Mouse (Mus musculus): ENCODE data around the gene Clta. TPM values are rescaled to one million over a fixed set of nuclear protein-coding genes. Genes with fewer than 3 reads are reported as not detected.

Clta gene
- total and polyA plus RNA-seq, 3 experiments, result 108 to 483 (median 437) TPM

DNA sequence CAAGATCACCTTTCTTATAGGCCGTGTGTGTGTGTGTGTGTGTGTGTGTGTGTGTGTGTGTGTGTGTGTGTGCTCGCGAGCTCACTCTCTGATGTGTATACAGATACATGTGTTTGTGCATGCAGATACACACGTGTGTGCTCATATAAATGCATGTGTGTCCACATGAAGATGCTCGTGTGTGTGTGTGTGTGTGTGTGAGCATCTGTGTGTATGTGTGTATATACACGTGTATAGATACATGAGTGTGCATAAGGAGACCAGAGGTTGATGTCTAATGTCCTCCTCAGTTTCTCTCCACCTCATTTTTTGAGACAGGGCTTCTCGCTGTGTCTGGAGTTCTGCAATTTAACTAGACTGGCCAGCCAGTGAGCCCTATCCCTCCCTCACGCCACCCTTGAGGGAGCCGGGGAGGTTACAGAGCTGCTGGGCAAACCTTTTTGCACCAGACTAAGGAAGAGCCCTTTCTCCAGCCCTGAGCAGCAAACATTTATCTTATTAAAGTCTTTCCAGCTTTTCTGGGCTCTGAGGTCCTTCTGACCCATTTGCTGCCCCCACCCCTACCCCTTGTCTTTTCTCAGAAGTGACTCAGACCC is 32.6 kb upstream of the Clta start:
- ATAC-seq (ENCODE audit: extremely low read depth, insufficient number of reproducible peaks, low FRiP score, poor library complexity, severe bottlenecking) (no peak), DNase-seq (ENCODE audit: low spot score) (no peak)
- Histone ChIP-seq H3K27me3 (ENCODE audit: insufficient read depth, low read length) (no peaks in the 10 kb centered on the region), H3K4me3 (ENCODE audit: low read depth, low read length) (no peak overlapping the region; the same call in 1 of the 2 replicates), H3K36me3 (replicated peaks) (peaks cover 74% of the 10 kb centered on the region), H3K4me1 (ENCODE audit: insufficient read depth, low read depth, low read length) (peaks cover 84% of the 10 kb centered on the region), H3K9me3 (replicated peaks) (no peaks in the 10 kb centered on the region)
- TF ChIP-seq CTCF (IDR thresholded peaks at IDR 0.05; ENCODE audit: low read depth, low read length) (no peak), GATA2 (IDR thresholded peaks at IDR 0.05; ENCODE audit: borderline replicate concordance, low read depth, low read length) (no peak), POLR2AphosphoS5 (IDR thresholded peaks at IDR 0.05; ENCODE audit: insufficient replicate concordance, low read depth, low read length) (no peak), GATA1 (IDR thresholded peaks at IDR 0.05; ENCODE audit: borderline replicate concordance, low read length) (no peak), TAL1 (conservative IDR thresholded peaks at IDR 0.05; ENCODE audit: low read depth, low read length) (no peak)

- Histone ChIP-seq H3K4me3 (ENCODE audit: low read depth, low read length) (no peak overlapping the region; the same call in 1 of the 2 replicates), H3K27me3 (ENCODE audit: insufficient read depth, low read length) (no peaks in the 10 kb centered on the region), H3K4me1 (ENCODE audit: insufficient read depth, low read depth, low read length) (peaks cover 79% of the 10 kb centered on the region), H3K9me3 (replicated peaks) (no peaks in the 10 kb centered on the region), H3K36me3 (replicated peaks) (peaks cover 73% of the 10 kb centered on the region)
- peak; percentile 79 for ATAC-seq (ENCODE audit: extremely low read depth, insufficient number of reproducible peaks, low FRiP score, poor library complexity, severe bottlenecking)
- peak; percentile 74 for DNase-seq (ENCODE audit: low spot score)
- TF ChIP-seq CTCF (IDR thresholded peaks at IDR 0.05; ENCODE audit: low read depth, low read length) (no peak), POLR2AphosphoS5 (IDR thresholded peaks at IDR 0.05; ENCODE audit: insufficient replicate concordance, low read depth, low read length) (no peak)
These were observed 32.1 kb upstream of the Clta start for GRCm38 (mm10) chr4:43972137-43972591.

GRCm38 (mm10) chr4:43973526-43973981 is 30.7 kb upstream of the Clta start:
- Histone ChIP-seq H3K27me3 (ENCODE audit: insufficient read depth, low read length) (no peaks in the 10 kb centered on the region), H3K9me3 (replicated peaks) (no peaks in the 10 kb centered on the region), H3K36me3 (replicated peaks) (peaks cover 76% of the 10 kb centered on the region), H3K4me1 (ENCODE audit: insufficient read depth, low read depth, low read length) (peaks cover 66% of the 10 kb centered on the region), H3K4me3 (ENCODE audit: low read depth, low read length) (peak overlapping the region; percentile 42; the same call in 1 of the 2 replicates)
- peak; percentile 32; the same call in 1 of the 2 replicates for ATAC-seq (ENCODE audit: extremely low read depth, insufficient number of reproducible peaks, low FRiP score, poor library complexity, severe bottlenecking)
- TF ChIP-seq GATA1 (IDR thresholded peaks at IDR 0.05; ENCODE audit: borderline replicate concordance, low read length) (no peak), GATA2 (IDR thresholded peaks at IDR 0.05; ENCODE audit: borderline replicate concordance, low read depth, low read length) (no peak), CTCF (IDR thresholded peaks at IDR 0.05; ENCODE audit: low read depth, low read length) (no peak), POLR2AphosphoS5 (IDR thresholded peaks at IDR 0.05; ENCODE audit: insufficient replicate concordance, low read depth, low read length) (no peak), TAL1 (conservative IDR thresholded peaks at IDR 0.05; ENCODE audit: low read depth, low read length) (no peak)
- DNase-seq (ENCODE audit: low spot score), result no peak

DNA sequence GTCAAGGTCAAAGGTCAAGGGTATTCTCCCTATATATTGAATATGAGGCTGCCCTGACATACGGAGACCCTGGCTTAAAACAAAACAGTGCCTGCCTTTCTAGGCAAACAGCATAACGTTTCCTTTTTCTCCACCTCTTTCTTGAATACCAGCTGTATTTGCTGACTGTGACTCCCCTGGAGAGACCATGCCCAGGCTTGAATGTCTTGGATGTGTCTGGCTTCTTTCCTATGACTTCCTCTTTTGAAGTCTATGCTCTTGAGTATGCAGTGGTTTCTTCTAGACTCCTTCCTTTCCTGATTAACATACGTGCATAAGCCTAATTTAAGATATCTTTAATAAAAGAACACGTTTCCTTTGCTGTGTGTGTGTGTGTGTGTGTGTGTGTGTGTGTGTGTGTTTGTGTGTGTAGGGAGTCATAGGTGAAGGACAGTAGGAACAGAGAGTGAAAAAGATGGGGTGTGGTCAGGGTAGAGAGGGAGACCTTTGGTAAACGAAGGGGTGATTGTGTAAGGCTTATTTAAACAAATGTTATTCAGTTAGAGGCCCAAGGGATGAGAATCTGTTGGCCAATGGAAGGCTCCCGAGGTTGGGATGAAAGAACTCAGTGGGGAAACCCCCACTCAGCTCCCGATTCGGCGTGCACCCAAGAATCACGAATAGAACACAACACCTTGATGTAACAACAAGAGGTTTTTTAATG is 29.2 kb upstream of the Clta start:
- 0 out of 2 replicates have a peak, but pooled peaks have one; percentile 3 for ATAC-seq (ENCODE audit: extremely low read depth, insufficient number of reproducible peaks, low FRiP score, poor library complexity, severe bottlenecking)
- Histone ChIP-seq H3K4me1 (ENCODE audit: insufficient read depth, low read depth, low read length) (peaks cover 55% of the 10 kb centered on the region), H3K9me3 (replicated peaks) (no peaks in the 10 kb centered on the region), H3K4me3 (ENCODE audit: low read depth, low read length) (no peak overlapping the region), H3K36me3 (replicated peaks) (peaks cover 79% of the 10 kb centered on the region), H3K27me3 (ENCODE audit: insufficient read depth, low read length) (no peaks in the 10 kb centered on the region)
- peak; percentile 48 for DNase-seq (ENCODE audit: low spot score)
- no peak for TF ChIP-seq CTCF (IDR thresholded peaks at IDR 0.05; ENCODE audit: low read depth, low read length)
- no peak for TF ChIP-seq POLR2AphosphoS5 (IDR thresholded peaks at IDR 0.05; ENCODE audit: insufficient replicate concordance, low read depth, low read length)
- no peak for TF ChIP-seq GATA2 (IDR thresholded peaks at IDR 0.05; ENCODE audit: borderline replicate concordance, low read depth, low read length)
- no peak for TF ChIP-seq GATA1 (IDR thresholded peaks at IDR 0.05; ENCODE audit: borderline replicate concordance, low read length)
- no peak for TF ChIP-seq TAL1 (conservative IDR thresholded peaks at IDR 0.05; ENCODE audit: low read depth, low read length)

DNA sequence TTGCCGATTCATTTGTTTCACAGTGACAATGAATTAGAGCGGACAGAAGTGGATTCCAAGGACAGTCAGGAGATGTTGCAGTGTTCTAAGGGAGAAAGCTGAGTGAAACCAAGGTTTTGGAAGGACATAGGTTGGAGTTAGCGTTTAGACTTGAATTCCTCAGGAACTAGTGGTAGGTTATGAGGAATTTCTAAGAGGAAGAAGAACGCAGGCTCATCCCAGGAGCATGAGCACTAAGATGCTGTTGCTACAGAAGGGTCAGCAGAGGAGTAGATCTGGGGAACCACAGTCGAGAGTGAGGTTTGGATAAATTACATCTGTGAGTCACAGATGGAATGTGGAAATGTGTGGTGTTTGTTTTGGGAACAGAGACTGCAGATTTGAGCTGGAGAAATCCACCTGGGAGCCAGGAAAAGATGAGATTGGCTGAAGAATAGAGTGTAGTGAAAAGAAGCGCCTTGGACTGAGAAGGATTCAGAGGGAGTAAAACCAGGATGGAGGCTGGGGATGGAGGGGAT is 28.0 kb upstream of the Clta start:
- no peak overlapping the region for H3K4me3 ChIP-seq (ENCODE audit: low read depth, low read length)
- peaks cover 75% of the 10 kb centered on the region for H3K36me3 ChIP-seq (replicated peaks)
- H3K4me1 ChIP-seq (ENCODE audit: insufficient read depth, low read depth, low read length), result peaks cover 51% of the 10 kb centered on the region
- TF ChIP-seq CTCF (IDR thresholded peaks at IDR 0.05; ENCODE audit: low read depth, low read length) (no peak), GATA1 (IDR thresholded peaks at IDR 0.05; ENCODE audit: borderline replicate concordance, low read length) (no peak), POLR2AphosphoS5 (IDR thresholded peaks at IDR 0.05; ENCODE audit: insufficient replicate concordance, low read depth, low read length) (no peak), GATA2 (IDR thresholded peaks at IDR 0.05; ENCODE audit: borderline replicate concordance, low read depth, low read length) (no peak), TAL1 (conservative IDR thresholded peaks at IDR 0.05; ENCODE audit: low read depth, low read length) (no peak)
- no peak for ATAC-seq (ENCODE audit: extremely low read depth, insufficient number of reproducible peaks, low FRiP score, poor library complexity, severe bottlenecking)
- no peaks in the 10 kb centered on the region for H3K9me3 ChIP-seq (replicated peaks)
- no peaks in the 10 kb centered on the region for H3K27me3 ChIP-seq (ENCODE audit: insufficient read depth, low read length)
- DNase-seq (ENCODE audit: low spot score), result no peak

Measured in G1E (cell line).